Mouse (Mus musculus) liver, embryonic 14.5 days (tissue): ENCODE measurements around the gene Mtfp1.

Source experiments
- CTCF ChIP-seq: IDR thresholded peaks from 2 replicates; pipeline ENCODE4 v1.5.1; 2016; ENCODE audit warnings: antibody characterized with exemption, low read depth, control low read depth
- EP300 ChIP-seq: IDR thresholded peaks from 2 replicates; pipeline ENCODE4 v1.6.1; 2016; ENCODE audit warnings: antibody characterized with exemption, low read depth

DNA sequence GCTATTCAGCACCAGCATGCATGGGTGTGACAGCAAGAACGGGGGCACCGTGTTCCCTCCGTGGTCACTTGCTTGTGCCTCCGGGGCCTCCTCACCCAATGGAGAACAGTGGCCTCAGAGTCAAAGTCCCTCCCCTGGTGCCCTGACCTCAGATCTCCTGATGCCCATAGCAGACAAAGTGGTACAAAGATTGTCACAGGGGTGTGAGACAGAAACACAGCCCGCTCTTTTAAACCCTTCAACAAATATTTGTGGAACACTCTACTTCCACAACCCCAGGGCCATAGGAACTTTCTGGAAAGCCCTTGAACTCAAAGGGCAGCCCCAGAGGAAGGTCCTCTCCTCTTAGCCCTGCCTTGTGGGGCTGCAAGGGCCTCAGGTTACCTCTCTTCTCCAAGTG lies 27.0 kb upstream of the Mtfp1 start:
- no peak for TF ChIP-seq CTCF
- no peak for TF ChIP-seq EP300
